Mouse (Mus musculus): ENCODE measurements around the gene Zbtb1. TPM values are rescaled to one million over a fixed set of nuclear protein-coding genes. Genes with fewer than 3 reads are reported as not detected.

Zbtb1 gene
- polyA plus RNA-seq (2016; fragmentation: Nextera tagmentation; extraction: Ambion mirVana) = 11.0 and 11.7 TPM in 2 replicates

- Histone ChIP-seq H3K9ac (peak within 1 kb of the TSS; percentile 97), H3K4me2 (replicated peaks) (peak within 1 kb of the TSS; percentile 81), H3K4me1 (peaks cover 45% of the 10 kb centered on the region), H3K27ac (peak within 1 kb of the TSS; percentile 100), H3K36me3 (no peaks in the 10 kb centered on the region), H3K27me3 (no peaks in the 10 kb centered on the region), H3K4me3 (peak within 1 kb of the TSS; percentile 75), H3K9me3 (no peaks in the 10 kb centered on the region)
- under 1% methylated on average over 94 of the region's 99 CpGs for WGBS
- ATAC-seq (ENCODE audit: insufficient number of reproducible peaks, insufficient read depth, low FRiP score, low TSS enrichment) = peak; percentile 59
These were observed at the start of gene Zbtb1 for GRCm38 (mm10) chr12:76369978-76370830. Gene Zbtb1, plus strand, starts transcription at chr12:76370266.

GRCm38 (mm10) chr12:76324679-76325431 lies 45.2 kb upstream of the Zbtb1 start, which contains the start of gene Akap5:
Gene Akap5, plus strand, starts transcription at chr12:76324891.
- peak within 1 kb of the TSS; percentile 52 for H3K4me3 ChIP-seq
- H3K9me3 ChIP-seq = no peaks in the 10 kb centered on the region
- H3K36me3 ChIP-seq = peaks cover 6% of the 10 kb centered on the region; the same call in 1 of the 2 replicates
- ATAC-seq (ENCODE audit: insufficient number of reproducible peaks, insufficient read depth, low FRiP score, low TSS enrichment) = peak; percentile 90
- no peaks in the 10 kb centered on the region for H3K4me1 ChIP-seq
- H3K27ac ChIP-seq = no peak within 1 kb of the TSS
- 0 out of 2 replicates have a peak, but pooled peaks cover 6% of the 10 kb centered on the region for H3K27me3 ChIP-seq
- H3K9ac ChIP-seq = peak within 1 kb of the TSS; percentile 60
- 3% methylated on average over 53 of the region's 53 CpGs for WGBS
- peak within 1 kb of the TSS; percentile 95 for H3K4me2 ChIP-seq (replicated peaks)

GRCm38 (mm10) chr12:76326437-76327220 lies 43.4 kb upstream of the Zbtb1 start:
- no peak overlapping the region for H3K9ac ChIP-seq
- no peak overlapping the region for H3K4me2 ChIP-seq (replicated peaks)
- no peak overlapping the region for H3K27ac ChIP-seq
- no peak overlapping the region for H3K4me3 ChIP-seq
- 0 out of 2 replicates have a peak, but pooled peaks cover 6% of the 10 kb centered on the region for H3K27me3 ChIP-seq
- 87% methylated on average over 23 of the region's 23 CpGs for WGBS
- no peaks in the 10 kb centered on the region for H3K4me1 ChIP-seq
- no peak for ATAC-seq (ENCODE audit: insufficient number of reproducible peaks, insufficient read depth, low FRiP score, low TSS enrichment)
- H3K36me3 ChIP-seq = 0 out of 2 replicates have a peak, but pooled peaks cover 4% of the 10 kb centered on the region
- H3K9me3 ChIP-seq = no peaks in the 10 kb centered on the region

GRCm38 (mm10) chr12:76328567-76329354 lies 41.3 kb upstream of the Zbtb1 start:
- ATAC-seq (ENCODE audit: insufficient number of reproducible peaks, insufficient read depth, low FRiP score, low TSS enrichment) = no peak
- no peaks in the 10 kb centered on the region for H3K4me1 ChIP-seq
- no peaks in the 10 kb centered on the region for H3K9me3 ChIP-seq
- no peak overlapping the region for H3K9ac ChIP-seq
- H3K36me3 ChIP-seq = 0 out of 2 replicates have a peak, but pooled peaks cover 4% of the 10 kb centered on the region
- no peak overlapping the region for H3K27ac ChIP-seq
- 0 out of 2 replicates have a peak, but pooled peaks cover 6% of the 10 kb centered on the region for H3K27me3 ChIP-seq
- no peak overlapping the region for H3K4me3 ChIP-seq
- no peak overlapping the region for H3K4me2 ChIP-seq (replicated peaks)
- WGBS = 86% methylated on average over 6 of the region's 6 CpGs

- WGBS = 93% methylated on average over 5 of the region's 5 CpGs
- no peaks in the 10 kb centered on the region for H3K4me1 ChIP-seq
- no peak overlapping the region for H3K4me2 ChIP-seq (replicated peaks)
- ATAC-seq (ENCODE audit: insufficient number of reproducible peaks, insufficient read depth, low FRiP score, low TSS enrichment) = no peak
- H3K27ac ChIP-seq = no peak overlapping the region
- H3K27me3 ChIP-seq = no peaks in the 10 kb centered on the region
- H3K36me3 ChIP-seq = 0 out of 2 replicates have a peak, but pooled peaks cover 4% of the 10 kb centered on the region
- no peaks in the 10 kb centered on the region for H3K9me3 ChIP-seq
- H3K9ac ChIP-seq = no peak overlapping the region
- H3K4me3 ChIP-seq = no peak overlapping the region
These were observed 36.4 kb upstream of the Zbtb1 start for GRCm38 (mm10) chr12:76333688-76334087.

- Histone ChIP-seq H3K27ac (no peak overlapping the region), H3K27me3 (no peaks in the 10 kb centered on the region), H3K4me2 (replicated peaks) (no peak overlapping the region), H3K9ac (no peak overlapping the region), H3K9me3 (no peaks in the 10 kb centered on the region), H3K4me1 (no peaks in the 10 kb centered on the region), H3K36me3 (0 out of 2 replicates have a peak, but pooled peaks cover 4% of the 10 kb centered on the region), H3K4me3 (no peak overlapping the region)
- WGBS = 78% methylated on average over 5 of the region's 5 CpGs
- ATAC-seq (ENCODE audit: insufficient number of reproducible peaks, insufficient read depth, low FRiP score, low TSS enrichment) = no peak
These were observed 34.4 kb upstream of the Zbtb1 start for GRCm38 (mm10) chr12:76335641-76336040.

- no peak for ATAC-seq (ENCODE audit: insufficient number of reproducible peaks, insufficient read depth, low FRiP score, low TSS enrichment)
- no peaks in the 10 kb centered on the region for H3K4me1 ChIP-seq
- no peak overlapping the region for H3K9ac ChIP-seq
- WGBS = 78% methylated on average over 17 of the region's 17 CpGs
- no peak overlapping the region for H3K27ac ChIP-seq
- H3K4me2 ChIP-seq (replicated peaks) = no peak overlapping the region
- H3K4me3 ChIP-seq = no peak overlapping the region
- H3K27me3 ChIP-seq = no peaks in the 10 kb centered on the region
- no peaks in the 10 kb centered on the region for H3K9me3 ChIP-seq
- H3K36me3 ChIP-seq = no peaks in the 10 kb centered on the region
These were observed 33.7 kb upstream of the Zbtb1 start for GRCm38 (mm10) chr12:76336111-76336965.

GRCm38 (mm10) chr12:76341080-76341479 lies 29.0 kb upstream of the Zbtb1 start:
- ATAC-seq (ENCODE audit: insufficient number of reproducible peaks, insufficient read depth, low FRiP score, low TSS enrichment) = no peak
- Histone ChIP-seq H3K4me1 (no peaks in the 10 kb centered on the region), H3K27ac (no peak overlapping the region), H3K36me3 (no peaks in the 10 kb centered on the region), H3K4me3 (no peak overlapping the region), H3K9ac (no peak overlapping the region), H3K9me3 (no peaks in the 10 kb centered on the region), H3K4me2 (replicated peaks) (no peak overlapping the region), H3K27me3 (no peaks in the 10 kb centered on the region)
- 7% methylated on average over 4 of the region's 4 CpGs for WGBS

- Histone ChIP-seq H3K9ac (no peak overlapping the region), H3K36me3 (peaks cover 21% of the 10 kb centered on the region), H3K4me2 (replicated peaks) (no peak overlapping the region), H3K4me3 (no peak overlapping the region), H3K27ac (no peak overlapping the region), H3K27me3 (no peaks in the 10 kb centered on the region), H3K4me1 (no peaks in the 10 kb centered on the region), H3K9me3 (no peaks in the 10 kb centered on the region)
- no peak for ATAC-seq (ENCODE audit: insufficient number of reproducible peaks, insufficient read depth, low FRiP score, low TSS enrichment)
- WGBS = 86% methylated on average over 5 of the region's 6 CpGs
These were observed 24.2 kb upstream of the Zbtb1 start for GRCm38 (mm10) chr12:76345759-76346455.
